Mouse (Mus musculus): ENCODE data around the gene Olfr485. TPM values are rescaled to one million over a fixed set of nuclear protein-coding genes. Genes with fewer than 3 reads are reported as not detected.
"Not testable (repeated sequence)": the region's sequence is repeated elsewhere in the genome, so short reads cannot be mapped to it uniquely, and the experiment has no call there.

The Olfr485 gene
- total RNA-seq (2022), result not detected

DNA sequence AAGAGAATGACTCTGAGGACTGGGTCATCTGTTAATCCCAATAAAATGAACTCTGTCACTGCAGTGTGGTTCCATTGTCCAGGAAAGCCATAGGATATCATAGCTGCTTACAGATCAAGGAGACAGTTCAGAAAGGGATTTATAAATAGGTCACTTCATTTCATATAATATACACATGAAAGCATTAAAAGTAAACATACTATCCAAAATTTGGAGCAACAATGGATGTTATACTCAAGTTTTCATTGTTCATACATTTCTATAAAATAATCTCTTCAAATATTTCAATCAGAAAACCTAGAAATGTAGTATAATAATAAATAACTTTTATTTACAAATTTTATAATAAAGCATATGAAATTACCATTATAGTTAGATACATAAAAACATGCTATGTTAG is at the start of gene Olfr485:
Olfr485 (minus strand) TSS at position 101 of the 400 bp plus-strand sequence.
- DNase-seq, result no peak

DNA sequence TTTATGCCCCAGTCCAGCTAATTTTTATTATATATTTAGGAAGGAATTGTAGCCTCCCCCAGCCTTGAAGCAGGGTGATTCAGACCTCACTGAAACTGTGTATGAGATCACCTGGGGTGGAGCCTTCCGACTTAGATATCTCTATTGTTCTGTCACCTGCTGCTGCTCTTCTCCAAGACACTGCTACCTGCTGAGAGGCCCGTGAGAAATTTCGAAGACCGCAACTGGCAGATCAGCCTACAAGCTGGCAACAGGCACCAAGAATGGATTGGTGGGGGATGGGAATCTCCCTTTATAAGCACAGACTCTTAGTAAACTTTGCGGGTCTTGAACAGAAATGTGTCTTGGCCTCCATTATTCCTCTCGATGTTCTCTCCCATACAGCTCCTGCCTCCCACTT is 37.3 kb upstream of the Olfr485 start:
- no peak for DNase-seq

GRCm38 (mm10) chr7:108196337-108196736 is 36.7 kb upstream of the Olfr485 start:
- DNase-seq, result not testable (repeated sequence)

GRCm38 (mm10) chr7:108192714-108193113 is 33.0 kb upstream of the Olfr485 start:
- DNase-seq, result not testable (repeated sequence)

DNA sequence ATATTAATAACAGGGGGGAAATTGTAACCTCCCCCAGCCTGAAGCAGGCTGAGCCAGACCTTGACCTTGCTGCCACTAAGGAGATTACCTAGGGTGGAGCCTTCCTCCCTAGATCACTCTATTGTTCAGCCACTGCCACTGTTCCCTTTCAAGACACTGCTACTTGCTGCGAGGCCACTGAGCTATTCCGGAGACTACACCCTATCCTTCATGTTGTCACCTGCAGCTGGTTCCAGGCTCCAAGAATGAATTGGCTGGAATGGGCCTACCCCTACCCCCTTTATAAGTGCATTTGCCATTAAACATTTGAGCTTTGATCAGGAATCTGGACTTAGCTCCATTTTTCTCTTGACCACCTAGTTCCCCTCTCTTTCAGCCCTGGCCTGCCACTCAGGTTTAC is 31.5 kb upstream of the Olfr485 start:
- DNase-seq, result not testable (repeated sequence)

- not testable (repeated sequence) for DNase-seq
Measured at GRCm38 (mm10) chr7:108185237-108185636, 25.6 kb upstream of the Olfr485 start.

- not testable (repeated sequence) for DNase-seq
Measured at GRCm38 (mm10) chr7:108184401-108184800, 24.7 kb upstream of the Olfr485 start.

DNA sequence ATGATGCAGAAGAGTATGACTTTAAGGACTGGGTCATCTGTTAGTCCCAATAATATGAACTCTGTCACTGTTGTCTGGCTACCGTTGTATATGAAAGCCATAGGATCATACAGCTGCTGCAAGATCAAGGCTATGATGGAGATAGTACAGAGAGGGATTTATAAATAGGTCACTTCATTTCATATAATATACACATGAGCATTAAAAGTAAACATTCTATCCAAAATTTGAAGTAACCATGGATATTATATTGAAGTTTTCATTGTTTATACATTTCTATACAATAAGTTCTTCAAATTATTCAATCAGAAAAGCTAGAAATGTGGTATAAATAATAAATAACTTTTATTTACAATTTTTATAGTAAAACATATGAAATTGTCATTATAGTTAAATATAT is 13.0 kb upstream of the Olfr485 start, which contains the start of gene Olfr486:
Olfr486 (minus strand) TSS at position 101 of the 400 bp plus-strand sequence.
- DNase-seq, result not testable (repeated sequence)

GRCm38 (mm10) chr7:108127349-108127748 is 32.3 kb downstream of the Olfr485 start, which contains the start of gene Olfr484:
Gene Olfr484, minus strand, starts transcription at chr7:108127449.
- DNase-seq, result no peak

DNA sequence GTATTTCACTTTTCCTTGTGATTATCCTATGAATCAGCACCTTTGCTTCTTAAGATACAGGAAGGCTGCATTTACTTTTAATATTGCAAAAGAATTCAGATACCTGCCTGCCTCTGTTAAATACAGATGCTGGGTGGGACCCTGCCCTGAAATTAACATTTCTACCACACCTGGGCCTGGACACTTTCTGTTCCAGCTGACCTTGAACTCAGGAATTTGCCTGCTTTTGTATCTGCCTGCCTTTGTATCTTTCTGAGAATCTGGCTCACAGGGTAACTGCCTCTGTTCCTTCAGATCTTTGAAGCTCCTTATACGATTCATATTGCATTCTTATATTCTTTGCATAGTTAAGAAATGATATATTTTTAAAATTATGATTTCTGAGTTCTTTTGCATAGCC is 38.3 kb downstream of the Olfr485 start:
- DNase-seq, result no peak

GRCm38 (mm10) chr7:108120681-108121080 is 39.0 kb downstream of the Olfr485 start:
- DNase-seq, result no peak

Other genes starting within 250 kb of the Olfr485 start
- gene Olfr473, start 229.4 kb downstream of the Olfr485 start, total RNA-seq (2022), result not detected
- gene Olfr474, start 205.2 kb downstream of the Olfr485 start, total RNA-seq (2022), result not detected
- gene Olfr476, start 195.1 kb downstream of the Olfr485 start, total RNA-seq (2022), result not detected
- gene Olfr477, start 173.2 kb downstream of the Olfr485 start, total RNA-seq (2022), result under 1 TPM in 1 of 4 experiments, not detected in 3; 0.12 TPM
- gene Olfr478, start 125.9 kb downstream of the Olfr485 start, total RNA-seq (2022), result not detected
- not detected for gene Olfr479, start 109.2 kb downstream of the Olfr485 start, total RNA-seq (2022)
- not detected for gene Olfr480, start 92.5 kb downstream of the Olfr485 start, total RNA-seq (2022)
- gene Olfr481, start 80.0 kb downstream of the Olfr485 start, total RNA-seq (2022), result not detected
- gene Olfr482, start 62.3 kb downstream of the Olfr485 start, total RNA-seq (2022), result 1 to 10 TPM; 1.2 to 1.8 (median 1.7) TPM
- gene Olfr483, start 59.0 kb downstream of the Olfr485 start, total RNA-seq (2022), result not detected
- gene Olfr484, start 32.4 kb downstream of the Olfr485 start, total RNA-seq (2022), result not detected
- gene Olfr486, start 12.9 kb upstream of the Olfr485 start, total RNA-seq (2022), result not detected
- gene Olfr487, start 54.8 kb upstream of the Olfr485 start, total RNA-seq (2022), result not detected
- not detected for gene Olfr488, start 98.5 kb upstream of the Olfr485 start, total RNA-seq (2022)
- gene Olfr490, start 129.1 kb upstream of the Olfr485 start, total RNA-seq (2022), result not detected
- not detected for gene Olfr491, start 153.6 kb upstream of the Olfr485 start, total RNA-seq (2022)
- gene Olfr492, start 163.8 kb upstream of the Olfr485 start, total RNA-seq (2022), result not detected
- gene Olfr493, start 187.1 kb upstream of the Olfr485 start, total RNA-seq (2022), result not detected
- not detected for gene Olfr494, start 205.5 kb upstream of the Olfr485 start, total RNA-seq (2022)
- gene Olfr495, start 233.3 kb upstream of the Olfr485 start, total RNA-seq (2022), result not detected

Measured in adrenal gland, adult 8-10 months (tissue).